Mouse (Mus musculus) stomach, embryonic 14.5 days (tissue): ENCODE measurements around the gene Ntm. TPM values are rescaled to one million over a fixed set of nuclear protein-coding genes. Genes with fewer than 3 reads are reported as not detected.

Experiments used
- ATAC-seq: fragments of 200-750 bp; cut with Nextera tagmentation; 2 replicates; pipeline ENCODE4 v1.8.0; 2017; ENCODE audit warnings: low read depth, moderate TSS enrichment; ENCODE audit not compliant: insufficient number of reproducible peaks, insufficient read depth, low FRiP score
- H3K27ac ChIP-seq: fragments of 300-500 bp; sonication (generic); 2 replicates; pipeline ENCODE4 v1.5.1; 2014; ENCODE audit warnings: mild to moderate bottlenecking, low read length, moderate library complexity, mixed read lengths
- H3K27me3 ChIP-seq: fragments of 300-500 bp; sonication (generic); 2 replicates; pipeline ENCODE4 v1.6.1; 2014; ENCODE audit warnings: low read length, control low read depth, mixed read lengths; ENCODE audit not compliant: control insufficient read depth, insufficient read depth
- H3K36me3 ChIP-seq: fragments of 300-500 bp; sonication (generic); 2 replicates; pipeline ENCODE4 v1.6.1; 2014; ENCODE audit warnings: mild to moderate bottlenecking, control low read depth, low read length, moderate library complexity, mixed read lengths; ENCODE audit not compliant: control insufficient read depth, insufficient read depth
- H3K4me1 ChIP-seq: fragments of 300-500 bp; sonication (generic); 2 replicates; pipeline ENCODE4 v1.6.1; 2014; ENCODE audit warnings: low read length, control low read depth, mixed read lengths; ENCODE audit not compliant: control insufficient read depth, insufficient read depth
- H3K4me2 ChIP-seq: fragments of 300-500 bp; sonication (generic); replicated peaks from 2 replicates; pipeline ENCODE4 v1.6.1; 2014; ENCODE audit warnings: low read depth, low read length, control low read depth
- H3K4me3 ChIP-seq: fragments of 300-500 bp; sonication (generic); 2 replicates; pipeline ENCODE4 v1.5.1; 2014; ENCODE audit warnings: low read depth, low read length, control low read depth
- H3K9ac ChIP-seq: fragments of 300-500 bp; sonication (generic); replicated peaks from 2 replicates; pipeline ENCODE4 v1.6.1; 2014; ENCODE audit warnings: low read depth, mild to moderate bottlenecking, control low read depth, low read length, moderate library complexity, mixed read lengths
- H3K9me3 ChIP-seq: fragments of 300-500 bp; sonication (generic); 2 replicates; pipeline ENCODE4 v1.6.1; 2016; ENCODE audit warnings: low read depth, low read length, control low read depth; ENCODE audit not compliant: control insufficient read depth
- WGBS: fragments of 180-500 bp; shearing (Covaris S2); extraction: QIAGEN DNeasy Blood & Tissue Kit; methylation state at CpG from one replicate; pipeline ENCODE4 v1.1.7; 2014; 5-methylcytosine and 5-hydroxymethylcytosine counted together
- polyA plus RNA-seq: library from polyadenylated mRNA; unstranded; fragments of >200 nt; fragmentation: Nextera tagmentation; extraction: Ambion mirVana; gene quantifications from 2 replicates; pipeline ENCODE4 v1.2.1, GENCODE M21; 2014

Ntm gene
- polyA plus RNA-seq, 1 experiment from 2014 or later, result 19.7 TPM

DNA sequence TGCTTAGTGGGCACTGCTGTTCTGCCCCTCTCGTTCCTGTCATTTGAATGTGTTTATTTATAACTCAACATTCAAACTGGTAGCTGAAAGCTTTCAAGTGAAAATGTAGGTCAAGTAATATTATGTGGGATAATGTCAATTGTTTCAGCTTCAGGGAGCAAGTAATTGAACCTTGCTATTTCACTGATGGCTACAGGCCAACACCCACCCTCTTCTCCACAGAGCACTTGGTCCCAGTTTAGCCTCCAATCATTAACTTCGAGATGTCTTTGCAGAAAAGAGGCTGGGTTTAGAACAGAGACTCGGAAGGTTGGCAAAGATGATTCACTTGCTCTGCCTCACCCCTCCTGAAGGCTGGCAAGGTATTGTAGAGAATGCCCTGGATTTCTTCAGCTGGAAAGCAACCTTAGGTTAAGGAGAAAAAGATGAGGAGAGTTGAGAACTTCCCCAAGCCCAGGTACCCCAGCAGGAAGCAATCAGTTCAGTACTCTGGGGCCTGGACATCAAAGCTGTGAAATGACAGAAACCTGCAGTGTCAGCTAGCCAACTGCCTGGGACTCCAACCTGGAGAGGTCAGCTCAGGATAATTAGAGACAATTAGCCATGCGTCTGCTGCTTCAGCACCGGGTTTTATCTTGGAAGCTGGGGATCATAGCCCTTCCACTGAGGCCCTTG lies 741.9 kb downstream of the Ntm start:
- Histone ChIP-seq H3K4me3 (no peak overlapping the region), H3K27me3 (no peaks in the 10 kb centered on the region), H3K36me3 (no peaks in the 10 kb centered on the region), H3K4me1 (no peaks in the 10 kb centered on the region), H3K27ac (no peak overlapping the region), H3K9ac (no peak overlapping the region), H3K9me3 (no peaks in the 10 kb centered on the region), H3K4me2 (no peak overlapping the region)
- no peak for ATAC-seq
- WGBS, result 27% methylated on average over 5 of the region's 5 CpGs

DNA sequence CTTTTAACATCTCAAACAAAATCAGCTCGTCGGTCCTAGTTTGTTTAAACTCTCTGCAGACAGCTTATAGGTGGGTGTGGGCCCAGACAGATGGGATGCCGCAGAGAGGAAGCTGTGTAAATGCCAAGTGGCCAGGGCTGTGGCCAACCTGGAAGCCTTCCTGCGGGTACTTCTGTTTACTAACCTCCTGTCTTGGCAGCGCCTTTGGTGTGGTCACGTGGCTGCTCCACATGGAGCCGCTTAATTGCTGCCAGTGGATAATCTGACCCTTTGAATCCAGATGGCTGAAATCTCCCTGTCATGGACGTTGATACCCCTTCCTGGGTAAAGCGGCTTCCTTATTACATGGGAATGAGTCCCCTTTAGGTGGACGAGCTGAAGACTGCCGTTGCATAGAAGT lies 742.4 kb downstream of the Ntm start:
- 38% methylated on average over 11 of the region's 11 CpGs for WGBS
- Histone ChIP-seq H3K27ac (no peak overlapping the region), H3K4me3 (no peak overlapping the region), H3K9me3 (no peaks in the 10 kb centered on the region), H3K9ac (no peak overlapping the region), H3K27me3 (no peaks in the 10 kb centered on the region), H3K36me3 (no peaks in the 10 kb centered on the region), H3K4me1 (no peaks in the 10 kb centered on the region), H3K4me2 (no peak overlapping the region)
- no peak for ATAC-seq

DNA sequence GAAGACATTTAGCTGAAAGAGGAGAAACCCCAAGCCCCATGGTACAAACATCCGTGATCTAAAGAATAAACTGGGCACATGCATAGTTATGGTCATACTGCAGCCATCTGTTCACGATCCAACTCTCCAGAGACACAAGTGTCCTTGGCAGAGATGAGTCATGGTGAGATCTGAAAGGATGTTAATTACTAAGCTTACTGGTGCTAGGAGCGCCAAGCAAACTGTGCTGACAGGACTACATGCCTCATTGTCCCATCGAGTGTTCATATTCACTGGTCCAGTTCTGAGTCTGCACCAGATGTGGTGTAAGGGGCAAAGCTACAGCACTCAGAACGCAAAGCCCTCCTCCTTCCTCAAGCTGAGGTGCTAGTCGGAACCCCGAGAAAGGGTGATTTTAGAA lies 745.0 kb downstream of the Ntm start:
- Histone ChIP-seq H3K4me1 (no peaks in the 10 kb centered on the region), H3K4me3 (no peak overlapping the region), H3K27me3 (no peaks in the 10 kb centered on the region), H3K27ac (no peak overlapping the region), H3K4me2 (no peak overlapping the region), H3K9ac (no peak overlapping the region), H3K36me3 (no peaks in the 10 kb centered on the region), H3K9me3 (no peaks in the 10 kb centered on the region)
- no peak for ATAC-seq
- 89% methylated on average over 7 of the region's 7 CpGs for WGBS

- H3K4me3 ChIP-seq, result no peak overlapping the region
- no peak overlapping the region for H3K9ac ChIP-seq
- no peak for ATAC-seq
- H3K36me3 ChIP-seq, result no peaks in the 10 kb centered on the region
- H3K27me3 ChIP-seq, result no peaks in the 10 kb centered on the region
- no peaks in the 10 kb centered on the region for H3K9me3 ChIP-seq
- no peak overlapping the region for H3K27ac ChIP-seq
- no peak overlapping the region for H3K4me2 ChIP-seq
- WGBS, result 84% methylated on average over 8 of the region's 8 CpGs
- H3K4me1 ChIP-seq, result no peaks in the 10 kb centered on the region
These were observed 746.4 kb downstream of the Ntm start for GRCm38 (mm10) chr9:29216528-29216927.

DNA sequence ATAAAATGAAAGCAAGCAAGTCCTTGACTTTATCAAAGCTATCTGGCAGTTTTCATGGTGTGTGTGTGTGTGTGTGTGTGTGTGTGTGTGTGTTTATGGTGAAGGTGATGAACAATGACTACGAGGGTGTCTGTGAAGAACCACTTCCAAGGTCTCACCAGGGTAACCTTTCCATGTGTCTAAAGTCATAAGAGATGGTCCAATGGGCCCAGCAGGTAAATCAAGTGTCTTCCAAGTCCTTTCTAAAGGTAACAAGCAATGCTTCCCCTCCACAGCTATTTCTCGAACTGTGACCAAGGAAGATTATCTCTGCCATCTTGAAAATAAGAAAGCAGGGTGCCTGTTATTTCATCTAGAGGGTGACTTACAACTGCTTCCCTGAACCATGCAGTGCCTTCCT lies 747.1 kb downstream of the Ntm start:
- no peaks in the 10 kb centered on the region for H3K36me3 ChIP-seq
- 84% methylated on average over 2 of the region's 2 CpGs for WGBS
- no peak for ATAC-seq
- H3K27ac ChIP-seq, result no peak overlapping the region
- H3K9ac ChIP-seq, result no peak overlapping the region
- H3K4me3 ChIP-seq, result no peak overlapping the region
- no peaks in the 10 kb centered on the region for H3K4me1 ChIP-seq
- H3K9me3 ChIP-seq, result no peaks in the 10 kb centered on the region
- no peak overlapping the region for H3K4me2 ChIP-seq
- no peaks in the 10 kb centered on the region for H3K27me3 ChIP-seq

DNA sequence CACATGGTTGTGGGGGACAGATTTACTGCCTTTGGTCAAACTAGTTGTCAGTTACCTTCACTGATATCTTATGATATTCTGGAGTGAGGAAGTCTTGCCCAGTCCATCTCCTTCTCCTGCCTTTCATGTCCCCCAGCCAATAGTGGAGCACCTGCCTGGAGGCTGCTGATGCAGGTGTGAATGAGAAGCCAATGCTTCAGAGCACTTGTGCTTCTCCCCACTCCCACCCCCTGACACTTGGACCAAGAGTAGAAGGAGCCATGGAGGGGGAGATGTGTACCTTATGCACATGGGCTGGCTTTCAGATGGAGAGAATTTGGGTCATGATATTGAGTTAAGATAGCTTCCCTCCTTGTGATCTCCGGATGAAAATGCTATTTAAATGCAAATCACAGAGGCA lies 747.7 kb downstream of the Ntm start:
- H3K27ac ChIP-seq, result no peak overlapping the region
- H3K36me3 ChIP-seq, result no peaks in the 10 kb centered on the region
- WGBS, result 75% methylated on average over 1 of the region's 1 CpGs
- no peaks in the 10 kb centered on the region for H3K27me3 ChIP-seq
- no peak for ATAC-seq
- H3K4me2 ChIP-seq, result no peak overlapping the region
- no peak overlapping the region for H3K4me3 ChIP-seq
- H3K4me1 ChIP-seq, result no peaks in the 10 kb centered on the region
- no peak overlapping the region for H3K9ac ChIP-seq
- H3K9me3 ChIP-seq, result no peaks in the 10 kb centered on the region

- Histone ChIP-seq H3K4me1 (0 out of 2 replicates have a peak, but pooled peaks cover 3% of the 10 kb centered on the region), H3K9me3 (no peaks in the 10 kb centered on the region), H3K9ac (no peak overlapping the region), H3K4me2 (no peak overlapping the region), H3K4me3 (no peak overlapping the region), H3K27me3 (no peaks in the 10 kb centered on the region), H3K36me3 (no peaks in the 10 kb centered on the region), H3K27ac (no peak overlapping the region)
- WGBS, result 80% methylated on average over 2 of the region's 2 CpGs
- no peak for ATAC-seq
These were observed 753.7 kb downstream of the Ntm start for GRCm38 (mm10) chr9:29209243-29209642.

DNA sequence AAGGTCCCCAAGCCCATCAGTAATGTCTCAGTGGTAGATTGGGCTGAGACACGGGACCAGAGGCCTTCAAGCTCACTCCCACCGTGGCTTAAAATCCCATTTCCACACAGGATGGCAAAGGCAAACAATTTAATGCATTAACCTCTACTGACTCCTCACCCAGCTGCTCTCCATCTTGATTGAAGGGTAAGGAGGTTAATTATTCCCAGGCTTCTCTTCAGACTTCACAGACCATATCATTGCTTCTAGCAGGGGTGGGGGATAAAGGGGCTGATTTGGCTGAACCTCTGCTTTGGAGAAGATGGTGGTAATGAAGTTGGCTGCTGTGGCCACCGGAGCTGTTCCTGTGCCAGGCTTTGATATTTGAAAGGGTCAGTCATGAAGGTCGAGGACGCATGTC lies 754.8 kb downstream of the Ntm start:
- no peak overlapping the region for H3K9ac ChIP-seq
- no peak for ATAC-seq
- no peak overlapping the region for H3K27ac ChIP-seq
- no peak overlapping the region for H3K4me2 ChIP-seq
- 0 out of 2 replicates have a peak, but pooled peaks cover 3% of the 10 kb centered on the region for H3K4me1 ChIP-seq
- 69% methylated on average over 5 of the region's 5 CpGs for WGBS
- no peaks in the 10 kb centered on the region for H3K27me3 ChIP-seq
- H3K36me3 ChIP-seq, result no peaks in the 10 kb centered on the region
- H3K4me3 ChIP-seq, result no peak overlapping the region
- H3K9me3 ChIP-seq, result no peaks in the 10 kb centered on the region

DNA sequence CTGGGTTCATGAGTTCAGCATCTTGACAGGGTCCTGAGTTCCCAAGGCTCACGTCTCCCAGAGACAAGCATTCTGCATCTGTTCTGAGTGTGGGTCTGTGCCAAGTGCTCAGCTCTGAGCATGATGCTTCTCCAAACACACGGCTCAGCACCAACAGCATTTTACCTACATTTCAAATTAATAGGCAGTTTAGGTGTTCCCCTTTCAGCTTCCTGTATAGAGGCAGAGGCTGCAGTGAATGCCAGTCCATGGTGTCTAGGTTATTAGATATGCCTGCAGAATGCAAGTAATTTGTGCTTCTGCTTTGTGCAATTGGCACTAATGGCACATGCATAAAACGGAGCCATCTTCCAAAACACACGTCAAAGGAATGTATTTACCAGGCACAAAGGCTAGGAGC lies 757.3 kb downstream of the Ntm start:
- Histone ChIP-seq H3K4me3 (no peak overlapping the region), H3K27me3 (no peaks in the 10 kb centered on the region), H3K9me3 (no peaks in the 10 kb centered on the region), H3K9ac (no peak overlapping the region), H3K4me2 (no peak overlapping the region), H3K4me1 (0 out of 2 replicates have a peak, but pooled peaks cover 3% of the 10 kb centered on the region), H3K36me3 (no peaks in the 10 kb centered on the region), H3K27ac (no peak overlapping the region)
- WGBS, result 56% methylated on average over 4 of the region's 4 CpGs
- ATAC-seq, result no peak
